Mouse (Mus musculus): ENCODE measurements around the gene Nkain1. TPM values are rescaled to one million over a fixed set of nuclear protein-coding genes. Genes with fewer than 3 reads are reported as not detected.

Nkain1 gene
- polyA plus RNA-seq (2014; fragmentation: Nextera tagmentation; extraction: Ambion mirVana) = 8.8 and 8.9 TPM in 2 replicates

GRCm38 (mm10) chr4:130574048-130574413 is at the start of gene Nkain1:
Gene Nkain1, minus strand, starts transcription at chr4:130574173.
- Histone ChIP-seq H3K4me2 (ENCODE audit: low read depth, severe bottlenecking) (peak within 1 kb of the TSS; percentile 88), H3K9me3 (ENCODE audit: control insufficient read depth, low read length) (no peaks in the 10 kb centered on the region), H3K27ac (replicated peaks; ENCODE audit: low read depth, low read length) (peak within 1 kb of the TSS; percentile 47; the same call in 1 of the 2 replicates), H3K27me3 (ENCODE audit: control insufficient read depth, insufficient read depth, low read length) (no peaks in the 10 kb centered on the region), H3K4me3 (ENCODE audit: low read depth, low read length) (peak within 1 kb of the TSS; percentile 72), H3K4me1 (ENCODE audit: control insufficient read depth, insufficient read depth, low read length) (peaks cover 15% of the 10 kb centered on the region), H3K36me3 (ENCODE audit: control insufficient read depth, insufficient read depth, low read length) (no peaks in the 10 kb centered on the region), H3K9ac (ENCODE audit: low read length) (peak within 1 kb of the TSS; percentile 90)
- ATAC-seq (ENCODE audit: insufficient number of reproducible peaks, low FRiP score, low TSS enrichment, low read depth) (peak; percentile 71), DNase-seq (ENCODE audit: low spot score) (peak; percentile 73)
- 3% methylated on average over 12 of the region's 41 CpGs for WGBS

GRCm38 (mm10) chr4:130578734-130579274 is 4.8 kb upstream of the Nkain1 start:
- Histone ChIP-seq H3K4me3 (ENCODE audit: low read depth, low read length) (no peak overlapping the region), H3K4me1 (ENCODE audit: control insufficient read depth, insufficient read depth, low read length) (no peaks in the 10 kb centered on the region), H3K4me2 (ENCODE audit: low read depth, severe bottlenecking) (no peak overlapping the region), H3K27me3 (ENCODE audit: control insufficient read depth, insufficient read depth, low read length) (no peaks in the 10 kb centered on the region), H3K9ac (ENCODE audit: low read length) (no peak overlapping the region), H3K27ac (replicated peaks; ENCODE audit: low read depth, low read length) (no peak overlapping the region), H3K9me3 (ENCODE audit: control insufficient read depth, low read length) (no peaks in the 10 kb centered on the region), H3K36me3 (ENCODE audit: control insufficient read depth, insufficient read depth, low read length) (no peaks in the 10 kb centered on the region)
- DNase-seq (ENCODE audit: low spot score) = no peak
- 45% methylated on average over 9 of the region's 9 CpGs for WGBS
- no peak for ATAC-seq (ENCODE audit: insufficient number of reproducible peaks, low FRiP score, low TSS enrichment, low read depth)

GRCm38 (mm10) chr4:130577081-130577480 is 3.1 kb upstream of the Nkain1 start:
- H3K9ac ChIP-seq (ENCODE audit: low read length) = no peak overlapping the region
- no peak for DNase-seq (ENCODE audit: low spot score)
- 74% methylated on average over 6 of the region's 6 CpGs for WGBS
- H3K4me3 ChIP-seq (ENCODE audit: low read depth, low read length) = no peak overlapping the region
- no peaks in the 10 kb centered on the region for H3K27me3 ChIP-seq (ENCODE audit: control insufficient read depth, insufficient read depth, low read length)
- no peaks in the 10 kb centered on the region for H3K9me3 ChIP-seq (ENCODE audit: control insufficient read depth, low read length)
- no peak for ATAC-seq (ENCODE audit: insufficient number of reproducible peaks, low FRiP score, low TSS enrichment, low read depth)
- peaks cover 9% of the 10 kb centered on the region for H3K4me1 ChIP-seq (ENCODE audit: control insufficient read depth, insufficient read depth, low read length)
- H3K36me3 ChIP-seq (ENCODE audit: control insufficient read depth, insufficient read depth, low read length) = no peaks in the 10 kb centered on the region
- no peak overlapping the region for H3K27ac ChIP-seq (replicated peaks; ENCODE audit: low read depth, low read length)
- no peak overlapping the region for H3K4me2 ChIP-seq (ENCODE audit: low read depth, severe bottlenecking)

GRCm38 (mm10) chr4:130576247-130576931 is 2.4 kb upstream of the Nkain1 start:
- 64% methylated on average over 13 of the region's 13 CpGs for WGBS
- Histone ChIP-seq H3K4me3 (ENCODE audit: low read depth, low read length) (no peak overlapping the region), H3K36me3 (ENCODE audit: control insufficient read depth, insufficient read depth, low read length) (no peaks in the 10 kb centered on the region), H3K27ac (replicated peaks; ENCODE audit: low read depth, low read length) (no peak overlapping the region), H3K9me3 (ENCODE audit: control insufficient read depth, low read length) (no peaks in the 10 kb centered on the region), H3K4me1 (ENCODE audit: control insufficient read depth, insufficient read depth, low read length) (peaks cover 9% of the 10 kb centered on the region), H3K4me2 (ENCODE audit: low read depth, severe bottlenecking) (no peak overlapping the region), H3K9ac (ENCODE audit: low read length) (no peak overlapping the region), H3K27me3 (ENCODE audit: control insufficient read depth, insufficient read depth, low read length) (no peaks in the 10 kb centered on the region)
- DNase-seq (ENCODE audit: low spot score) (no peak), ATAC-seq (ENCODE audit: insufficient number of reproducible peaks, low FRiP score, low TSS enrichment, low read depth) (no peak)

- Histone ChIP-seq H3K27me3 (ENCODE audit: control insufficient read depth, insufficient read depth, low read length) (no peaks in the 10 kb centered on the region), H3K4me3 (ENCODE audit: low read depth, low read length) (no peak overlapping the region), H3K9ac (ENCODE audit: low read length) (no peak overlapping the region), H3K4me2 (ENCODE audit: low read depth, severe bottlenecking) (no peak overlapping the region), H3K27ac (replicated peaks; ENCODE audit: low read depth, low read length) (no peak overlapping the region), H3K4me1 (ENCODE audit: control insufficient read depth, insufficient read depth, low read length) (peaks cover 12% of the 10 kb centered on the region), H3K9me3 (ENCODE audit: control insufficient read depth, low read length) (no peaks in the 10 kb centered on the region), H3K36me3 (ENCODE audit: control insufficient read depth, insufficient read depth, low read length) (no peaks in the 10 kb centered on the region)
- 75% methylated on average over 3 of the region's 3 CpGs for WGBS
- ATAC-seq (ENCODE audit: insufficient number of reproducible peaks, low FRiP score, low TSS enrichment, low read depth) (no peak), DNase-seq (ENCODE audit: low spot score) (no peak)
These were observed 1.6 kb upstream of the Nkain1 start for GRCm38 (mm10) chr4:130575533-130575932.

GRCm38 (mm10) chr4:130574861-130575460 is 988 bp upstream of the Nkain1 start:
- Histone ChIP-seq H3K4me3 (ENCODE audit: low read depth, low read length) (no peak overlapping the region), H3K9me3 (ENCODE audit: control insufficient read depth, low read length) (no peaks in the 10 kb centered on the region), H3K9ac (ENCODE audit: low read length) (no peak overlapping the region), H3K27me3 (ENCODE audit: control insufficient read depth, insufficient read depth, low read length) (no peaks in the 10 kb centered on the region), H3K4me2 (ENCODE audit: low read depth, severe bottlenecking) (no peak overlapping the region), H3K36me3 (ENCODE audit: control insufficient read depth, insufficient read depth, low read length) (no peaks in the 10 kb centered on the region), H3K4me1 (ENCODE audit: control insufficient read depth, insufficient read depth, low read length) (peaks cover 12% of the 10 kb centered on the region), H3K27ac (replicated peaks; ENCODE audit: low read depth, low read length) (no peak overlapping the region)
- ATAC-seq (ENCODE audit: insufficient number of reproducible peaks, low FRiP score, low TSS enrichment, low read depth) (no peak), DNase-seq (ENCODE audit: low spot score) (no peak)
- WGBS = 78% methylated on average over 7 of the region's 7 CpGs

GRCm38 (mm10) chr4:130573351-130574047 is 474 bp downstream of the Nkain1 start:
- Histone ChIP-seq H3K9me3 (ENCODE audit: control insufficient read depth, low read length) (no peaks in the 10 kb centered on the region), H3K4me2 (ENCODE audit: low read depth, severe bottlenecking) (peak overlapping the region; percentile 88), H3K9ac (ENCODE audit: low read length) (peak overlapping the region; percentile 90), H3K27me3 (ENCODE audit: control insufficient read depth, insufficient read depth, low read length) (no peaks in the 10 kb centered on the region), H3K4me3 (ENCODE audit: low read depth, low read length) (peak overlapping the region; percentile 72), H3K36me3 (ENCODE audit: control insufficient read depth, insufficient read depth, low read length) (no peaks in the 10 kb centered on the region), H3K27ac (replicated peaks; ENCODE audit: low read depth, low read length) (peak overlapping the region; percentile 47; the same call in 1 of the 2 replicates), H3K4me1 (ENCODE audit: control insufficient read depth, insufficient read depth, low read length) (peaks cover 17% of the 10 kb centered on the region)
- DNase-seq (ENCODE audit: low spot score) = peak; percentile 56
- peak; percentile 45; the same call in 1 of the 2 replicates for ATAC-seq (ENCODE audit: insufficient number of reproducible peaks, low FRiP score, low TSS enrichment, low read depth)
- under 1% methylated on average over 47 of the region's 76 CpGs for WGBS

- 0% methylated on average over 6 of the region's 6 CpGs for WGBS
- Histone ChIP-seq H3K9ac (ENCODE audit: low read length) (peak overlapping the region; percentile 90), H3K4me3 (ENCODE audit: low read depth, low read length) (peak overlapping the region; percentile 72), H3K36me3 (ENCODE audit: control insufficient read depth, insufficient read depth, low read length) (no peaks in the 10 kb centered on the region), H3K4me1 (ENCODE audit: control insufficient read depth, insufficient read depth, low read length) (peaks cover 21% of the 10 kb centered on the region), H3K27me3 (ENCODE audit: control insufficient read depth, insufficient read depth, low read length) (no peaks in the 10 kb centered on the region), H3K27ac (replicated peaks; ENCODE audit: low read depth, low read length) (no peak overlapping the region), H3K4me2 (ENCODE audit: low read depth, severe bottlenecking) (peak overlapping the region; percentile 88), H3K9me3 (ENCODE audit: control insufficient read depth, low read length) (no peaks in the 10 kb centered on the region)
- DNase-seq (ENCODE audit: low spot score) (peak; percentile 55), ATAC-seq (ENCODE audit: insufficient number of reproducible peaks, low FRiP score, low TSS enrichment, low read depth) (no peak)
These were observed 992 bp downstream of the Nkain1 start for GRCm38 (mm10) chr4:130573012-130573350.

Measured in limb, embryonic 11.5 days (tissue).